Mouse (Mus musculus) frontal cortex, adult (tissue): ENCODE measurements around the gene Rab21.
A peak's percentile ranks its signal among the peaks of the same experiment; 100 is the strongest.

Experiments
- ATAC-seq: cut with Nextera tagmentation; 2 replicates; pipeline ENCODE4 v1.9.2; 2017; ENCODE audit warnings: mild to moderate bottlenecking, moderate library complexity, mixed read lengths; ENCODE audit not compliant: low TSS enrichment

Gene Rab21

DNA sequence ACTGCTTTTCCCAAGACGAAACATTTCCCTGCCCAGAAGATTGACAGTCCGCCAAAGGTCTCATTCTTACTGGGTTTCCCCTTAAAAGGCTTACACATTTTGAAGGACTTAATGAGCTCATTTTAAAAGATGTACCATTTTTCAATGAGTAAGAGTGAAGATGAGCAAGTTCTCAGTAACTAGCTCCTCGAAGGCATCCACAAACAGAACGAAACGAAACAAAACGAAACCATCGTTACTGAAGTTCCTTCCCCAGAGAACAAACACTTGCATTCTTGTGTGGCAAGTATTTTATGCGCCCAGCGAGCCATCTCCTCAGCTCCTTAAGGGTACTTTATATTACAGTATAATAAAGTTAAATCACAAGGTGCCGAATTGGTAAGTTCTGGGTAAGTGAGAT, 34.0 kb downstream of the Rab21 start:
- ATAC-seq = no peak

DNA sequence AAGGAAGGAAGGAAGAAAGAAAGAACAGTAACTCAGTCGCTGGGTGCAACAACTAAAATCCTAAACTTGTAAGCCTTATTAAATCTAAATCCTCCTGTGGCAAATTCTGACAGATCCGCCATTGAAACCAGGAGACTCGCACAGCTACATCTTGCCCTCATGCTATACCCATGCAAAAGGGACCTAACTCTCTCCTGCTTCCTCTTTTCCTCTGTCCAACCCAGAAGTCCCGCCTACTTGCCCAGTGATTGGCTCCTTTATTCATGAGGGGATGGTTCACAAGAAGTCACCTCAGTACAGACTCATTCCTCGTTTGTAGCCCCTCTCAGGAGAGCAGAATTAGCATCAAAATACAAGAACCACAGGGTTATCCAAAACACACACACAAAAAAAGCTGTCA, 43.7 kb downstream of the Rab21 start:
- no peak for ATAC-seq

- no peak for ATAC-seq
Observed at GRCm38 (mm10) chr10:115270612-115271390, 44.6 kb downstream of the Rab21 start.

- ATAC-seq = no peak
Observed at GRCm38 (mm10) chr10:115262926-115263562, 52.4 kb downstream of the Rab21 start.

- no peak for ATAC-seq
Observed at GRCm38 (mm10) chr10:115262261-115262660, 53.1 kb downstream of the Rab21 start.

DNA sequence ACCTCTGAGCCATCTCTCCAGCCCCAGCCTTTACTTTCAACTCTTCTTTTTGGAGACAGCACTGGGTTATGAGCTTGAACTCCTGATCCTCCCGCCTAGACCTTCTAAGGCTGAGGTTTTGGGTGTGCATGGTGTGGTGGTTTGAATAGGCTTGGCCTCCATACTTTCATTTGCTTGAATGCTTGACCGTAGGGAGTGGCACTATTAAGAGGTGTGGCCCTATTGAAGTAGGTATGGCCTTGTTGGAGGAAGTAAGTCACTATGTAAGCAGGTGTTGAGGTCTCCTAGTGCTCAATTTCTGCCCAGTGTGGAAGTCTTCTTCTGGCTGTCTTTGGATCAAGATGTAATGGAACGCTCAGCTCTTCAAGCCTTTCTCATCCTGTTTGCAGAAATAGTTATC, 54.0 kb downstream of the Rab21 start:
- no peak for ATAC-seq

DNA sequence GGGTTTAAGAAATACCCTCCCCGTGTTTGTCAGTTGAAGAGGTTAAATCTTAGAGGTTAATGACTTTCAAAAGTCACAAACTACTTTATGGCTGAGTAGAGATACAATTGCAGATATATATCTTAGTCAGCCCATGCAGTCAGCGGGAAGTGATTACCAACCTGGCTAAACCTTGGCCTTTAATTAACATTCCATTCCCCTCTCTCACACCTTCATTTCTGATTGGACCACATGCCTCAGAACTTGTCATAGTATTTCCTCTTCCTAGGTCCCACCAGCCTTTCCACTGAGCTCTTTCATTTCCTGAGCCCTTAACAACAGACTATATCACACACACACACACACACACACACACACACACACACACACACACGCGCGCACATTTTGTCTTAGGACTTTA, 59.2 kb downstream of the Rab21 start:
- ATAC-seq = no peak

DNA sequence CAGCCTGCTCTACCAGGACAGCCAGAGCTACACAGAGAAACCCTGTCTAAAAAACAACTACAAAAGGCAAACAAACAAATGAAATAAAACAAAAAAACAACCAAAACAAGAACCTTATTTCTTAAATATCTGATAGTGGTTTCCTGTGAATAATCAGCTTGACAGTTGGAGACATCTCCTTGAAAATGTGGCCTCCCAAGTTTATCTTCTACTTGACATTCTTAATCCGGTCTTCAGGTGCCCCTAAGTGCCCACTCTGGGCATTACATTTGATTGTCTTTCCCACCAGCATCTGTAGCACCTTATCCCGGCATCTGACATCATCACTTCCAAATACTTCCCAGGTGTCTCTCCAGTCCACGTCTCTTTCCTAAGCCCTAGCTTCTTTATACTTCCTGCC, 61.9 kb downstream of the Rab21 start:
- ATAC-seq = no peak

DNA sequence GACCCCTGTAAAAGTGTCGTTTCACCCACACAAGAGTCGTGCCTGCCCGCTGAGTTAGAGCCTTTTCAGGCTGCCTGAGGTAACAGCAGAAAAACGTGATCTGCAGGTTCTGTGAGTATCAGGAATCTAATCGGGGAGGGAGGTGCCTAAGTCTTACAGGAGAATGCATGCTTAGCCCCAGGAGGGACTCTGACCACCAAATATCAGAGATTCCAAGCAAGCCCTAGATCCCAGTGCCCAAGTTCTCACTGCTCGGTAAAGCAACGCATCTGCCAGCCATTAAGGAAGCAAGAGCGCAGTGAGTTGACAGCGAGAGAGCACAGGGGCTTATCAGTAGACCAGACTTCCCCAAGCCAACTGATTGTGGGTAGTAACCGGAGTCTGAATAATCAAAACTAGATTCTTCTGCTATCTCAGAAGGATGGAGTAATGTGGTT, 63.1 kb downstream of the Rab21 start:
- ATAC-seq = no peak

DNA sequence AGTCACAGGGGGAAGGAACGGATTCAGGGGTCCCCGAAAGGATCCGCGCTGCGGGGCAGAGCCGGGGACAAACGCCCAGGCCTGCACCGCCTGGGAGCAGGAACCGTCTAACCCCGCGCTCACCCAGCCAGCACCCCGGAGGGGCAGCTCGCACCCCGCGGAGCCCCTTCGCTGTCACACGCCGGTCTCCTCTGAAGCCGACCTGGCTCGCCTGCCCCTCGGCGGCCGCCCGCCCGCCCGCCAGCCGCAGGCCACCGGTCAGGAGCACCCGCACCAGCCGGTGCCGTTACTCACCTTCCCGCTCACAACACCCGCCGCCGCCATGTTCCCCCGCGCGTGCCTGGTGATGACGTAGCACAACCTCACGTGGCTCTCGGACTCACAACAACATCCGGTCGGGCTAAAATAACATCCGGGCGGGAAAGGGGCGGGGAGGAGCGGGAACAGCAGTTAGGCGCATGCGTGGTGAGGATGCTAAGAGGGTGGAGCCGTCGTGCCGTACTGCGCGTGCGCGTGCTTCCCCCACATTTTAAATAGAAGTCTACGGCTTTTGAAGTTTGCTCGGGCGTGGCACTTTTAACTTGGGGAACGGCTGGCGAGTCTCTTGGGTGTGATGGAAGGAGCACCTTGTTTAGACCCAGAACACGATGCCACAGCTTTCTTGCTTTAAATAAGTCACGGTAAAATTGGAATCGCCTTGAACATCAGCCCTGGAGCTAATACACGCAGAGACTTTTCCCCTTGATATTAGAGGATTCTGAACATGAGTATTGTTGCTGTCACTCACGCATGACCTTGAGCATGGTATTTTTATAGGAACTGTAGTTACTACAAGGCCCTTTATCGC, 64.1 kb downstream of the Rab21 start, which contains the start of gene Tbc1d15:
Gene Tbc1d15 (minus strand): TSS at position 380 of the 847 bp plus-strand sequence.
- ATAC-seq = peak; percentile 97

GRCm38 (mm10) chr10:115250235-115251087, 64.9 kb downstream of the Rab21 start:
- peak; percentile 28 for ATAC-seq

GRCm38 (mm10) chr10:115248041-115248440, 67.4 kb downstream of the Rab21 start:
- no peak for ATAC-seq

DNA sequence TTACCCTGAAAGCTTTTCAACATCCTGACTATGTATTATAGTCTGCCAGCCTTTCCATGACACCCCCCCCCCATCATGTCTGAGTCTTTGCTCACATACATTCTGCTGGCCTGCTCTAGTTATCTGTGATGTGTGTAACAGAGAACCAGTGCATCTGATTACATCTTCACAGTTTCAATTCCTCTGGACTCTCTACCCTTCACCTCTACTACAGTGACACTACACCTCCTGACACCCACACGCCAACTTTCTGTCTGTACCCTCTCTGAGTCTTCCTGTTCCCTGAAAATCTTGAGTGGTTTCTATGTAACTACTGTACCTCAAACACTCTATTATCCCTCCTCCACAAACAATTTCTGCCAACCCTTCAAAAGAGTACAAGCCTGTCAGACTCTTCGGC, 69.9 kb downstream of the Rab21 start:
- ATAC-seq = no peak

DNA sequence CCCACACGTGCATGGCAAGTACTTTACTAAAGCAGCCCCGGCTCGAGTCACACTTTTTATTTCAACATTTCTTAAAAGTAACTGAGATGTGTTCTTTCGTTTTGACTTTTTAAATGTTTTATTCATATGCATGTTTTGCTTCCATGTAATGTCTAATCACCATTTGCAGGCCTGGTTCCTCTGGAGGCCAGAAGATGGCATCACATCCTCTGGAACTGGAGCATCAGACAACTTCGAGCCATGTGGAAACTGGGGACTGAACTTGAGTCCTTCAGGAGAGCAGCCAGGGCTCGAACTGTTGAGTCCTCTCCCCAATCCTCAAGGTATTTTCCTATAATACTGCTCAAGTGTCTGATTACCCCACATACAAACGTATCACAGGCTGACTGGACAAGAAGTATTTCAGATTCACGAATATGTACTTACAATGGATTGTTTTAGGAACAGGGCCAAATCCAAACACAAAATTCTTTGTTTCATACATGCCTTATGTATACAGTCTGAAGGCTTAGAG, 74.3 kb downstream of the Rab21 start:
- peak; percentile 75 for ATAC-seq

DNA sequence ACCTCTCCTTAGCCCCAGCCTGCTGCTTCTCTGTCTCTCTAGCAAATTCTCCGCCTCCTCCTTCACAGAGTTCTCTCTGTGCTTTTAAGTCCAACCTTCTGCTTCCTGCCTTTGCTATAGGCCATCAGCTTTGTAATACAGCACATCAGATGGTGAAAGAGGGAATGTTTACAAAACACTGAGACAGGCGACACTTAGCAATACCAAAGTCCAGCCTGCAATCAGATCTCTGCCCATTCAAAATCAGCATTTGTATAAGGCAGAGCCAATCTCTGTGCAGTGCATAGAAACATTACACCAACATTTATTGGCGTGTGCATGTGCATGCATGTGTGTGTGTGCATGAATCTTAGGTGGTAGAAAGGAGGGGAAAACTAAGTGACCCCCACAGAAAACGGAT, 77.5 kb downstream of the Rab21 start:
- ATAC-seq = no peak
